Mouse (Mus musculus) hindbrain, embryonic 13.5 days (tissue): ENCODE measurements at regions not wholly inside any gene's neighbourhood (a gene's known extent, or its start where the extent isn't known, plus 50 kb on each side); places are given as distances from the start of the nearest gene placed in this dataset.

Source experiments
- ATAC-seq: fragments of 200-750 bp; cut with Nextera tagmentation; 2 replicates; pipeline ENCODE4 v1.8.0; 2017; ENCODE audit warnings: moderate TSS enrichment; ENCODE audit not compliant: low FRiP score
- H3K27ac ChIP-seq: fragments of 300-500 bp; sonication (generic); 2 replicates; pipeline ENCODE4 v1.5.1; 2015; ENCODE audit warnings: inconsistent platforms, mild to moderate bottlenecking, moderate library complexity
- H3K27me3 ChIP-seq: fragments of 300-500 bp; sonication (generic); 2 replicates; pipeline ENCODE4 v1.6.1; 2015; ENCODE audit warnings: mild to moderate bottlenecking, inconsistent platforms
- H3K36me3 ChIP-seq: fragments of 300-500 bp; sonication (generic); 2 replicates; pipeline ENCODE4 v1.6.1; 2015; ENCODE audit warnings: mild to moderate bottlenecking, inconsistent platforms
- H3K4me1 ChIP-seq: fragments of 300-500 bp; sonication (generic); replicated peaks from 2 replicates; pipeline ENCODE4 v1.6.1; 2015; ENCODE audit warnings: inconsistent platforms
- H3K4me2 ChIP-seq: fragments of 300-500 bp; sonication (generic); 2 replicates; pipeline ENCODE4 v1.6.1; 2015; ENCODE audit warnings: inconsistent platforms, mild to moderate bottlenecking, moderate library complexity
- H3K4me3 ChIP-seq: fragments of 300-500 bp; sonication (generic); 2 replicates; pipeline ENCODE4 v1.5.1; 2015; ENCODE audit warnings: mild to moderate bottlenecking, inconsistent platforms
- H3K9ac ChIP-seq: fragments of 300-500 bp; sonication (generic); 2 replicates; pipeline ENCODE4 v1.6.1; 2015; ENCODE audit warnings: mild to moderate bottlenecking, inconsistent platforms
- H3K9me3 ChIP-seq: fragments of 300-500 bp; sonication (generic); 2 replicates; pipeline ENCODE4 v1.6.1; 2016; ENCODE audit warnings: inconsistent platforms
- WGBS: fragments of 180-500 bp; shearing (Covaris S2); methylation state at CpG from one replicate; pipeline ENCODE4 v1.1.7; 2015; 5-methylcytosine and 5-hydroxymethylcytosine counted together

DNA sequence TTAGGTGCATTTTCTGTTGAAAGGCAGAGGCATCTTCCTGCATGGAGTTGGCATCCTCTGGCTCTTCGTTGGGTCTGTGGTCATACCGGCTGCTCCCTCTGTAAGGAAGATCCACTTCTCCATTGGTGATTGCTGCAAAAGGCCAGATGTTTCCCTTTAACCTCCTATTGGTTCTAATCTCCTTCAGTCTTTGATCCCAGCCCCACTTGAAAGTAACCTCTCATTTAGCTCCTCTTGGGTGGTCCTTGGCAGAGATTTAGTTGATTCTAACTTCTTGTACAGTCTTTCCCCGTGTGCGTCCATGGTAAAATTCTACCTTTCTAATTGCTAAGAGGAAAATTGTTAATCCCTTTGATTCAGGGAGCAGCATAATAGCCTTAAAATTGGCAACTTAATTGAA lies 347.4 kb upstream of the Ddhd1 start:
- H3K4me1 ChIP-seq: no peaks in the 10 kb centered on the region
- no peak for ATAC-seq
- no peak overlapping the region for H3K27ac ChIP-seq
- WGBS: 77% methylated on average over 4 of the region's 4 CpGs
- H3K4me3 ChIP-seq: no peak overlapping the region
- no peak overlapping the region for H3K9ac ChIP-seq
- no peak overlapping the region for H3K4me2 ChIP-seq
- no peaks in the 10 kb centered on the region for H3K9me3 ChIP-seq
- H3K27me3 ChIP-seq: no peaks in the 10 kb centered on the region
- no peaks in the 10 kb centered on the region for H3K36me3 ChIP-seq

DNA sequence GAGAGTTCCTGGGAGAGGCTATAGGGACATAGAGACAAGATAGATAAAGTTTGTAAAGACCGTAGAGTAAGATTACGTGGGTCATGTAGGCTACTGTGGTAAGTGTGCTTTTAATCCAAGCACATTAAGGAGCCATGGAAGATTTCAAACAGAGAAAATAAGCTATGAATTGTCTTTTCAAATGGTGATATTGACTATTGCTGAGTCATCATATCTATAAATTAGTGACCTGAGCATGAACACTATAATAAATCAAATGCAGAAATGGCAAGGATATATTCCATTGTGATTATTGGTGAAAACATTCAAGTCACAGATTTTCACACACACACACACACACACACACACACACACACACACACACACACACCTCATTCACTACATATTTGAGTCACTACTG lies 355.3 kb upstream of the Ddhd1 start:
- no peak for ATAC-seq
- H3K9ac ChIP-seq: no peak overlapping the region
- 95% methylated on average over 2 of the region's 2 CpGs for WGBS
- H3K4me2 ChIP-seq: no peak overlapping the region
- H3K27me3 ChIP-seq: no peaks in the 10 kb centered on the region
- no peaks in the 10 kb centered on the region for H3K4me1 ChIP-seq
- H3K4me3 ChIP-seq: no peak overlapping the region
- no peak overlapping the region for H3K27ac ChIP-seq
- no peaks in the 10 kb centered on the region for H3K36me3 ChIP-seq
- H3K9me3 ChIP-seq: no peaks in the 10 kb centered on the region

DNA sequence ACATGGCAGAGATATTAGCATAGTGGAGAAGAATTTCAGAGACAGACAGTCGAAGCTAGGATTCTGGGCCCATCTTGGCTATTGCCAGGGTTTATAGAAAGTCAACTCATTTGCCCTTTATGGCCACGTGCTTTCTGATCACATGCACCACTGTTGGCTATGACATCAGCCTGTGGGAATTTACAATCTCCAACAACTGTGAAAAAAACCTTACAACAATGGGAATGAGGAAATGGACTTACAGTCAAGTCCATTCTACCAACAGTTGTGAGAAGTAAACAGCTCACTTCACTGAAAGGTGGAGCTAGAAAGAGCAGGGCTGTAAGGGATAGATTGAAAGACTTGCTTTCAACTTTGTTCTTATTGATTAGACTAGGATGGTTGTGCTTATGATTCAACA lies 356.1 kb upstream of the Ddhd1 start:
- no peak for ATAC-seq
- WGBS: 82% methylated on average over 2 of the region's 2 CpGs

DNA sequence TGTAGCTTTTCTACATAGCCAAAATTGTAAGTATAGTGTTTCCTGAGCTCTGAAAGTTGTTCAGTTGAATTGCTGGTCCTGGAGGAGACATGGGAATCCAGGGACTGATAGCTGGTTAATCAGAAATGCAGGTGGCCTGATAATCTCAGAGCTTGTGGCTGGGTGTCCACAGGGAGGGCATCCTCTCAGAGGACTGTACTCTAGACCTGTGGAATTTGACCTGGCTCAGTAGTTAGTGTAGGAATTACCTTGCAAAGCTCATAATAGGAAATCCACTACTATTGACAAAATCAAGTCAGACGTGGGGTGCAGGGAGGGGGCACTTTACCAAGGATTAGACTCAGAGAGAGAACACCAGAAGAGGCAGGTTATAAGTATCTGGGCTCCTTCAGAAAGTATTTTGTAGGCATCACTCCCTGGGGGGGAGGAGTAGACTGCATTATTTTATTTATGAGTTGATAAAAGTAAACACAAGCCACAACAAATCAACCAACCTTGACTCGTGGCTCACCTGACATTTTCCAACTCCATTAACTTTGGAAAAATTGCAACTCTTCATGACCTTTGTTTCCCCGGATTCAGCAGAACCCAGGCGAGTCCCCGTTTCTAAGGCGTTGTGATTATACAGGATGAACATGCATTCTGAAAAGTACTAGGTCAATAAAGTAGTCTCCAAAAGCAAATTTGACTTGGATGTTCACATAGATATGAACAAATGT lies 357.9 kb upstream of the Ddhd1 start:
- H3K4me2 ChIP-seq: no peak overlapping the region
- H3K36me3 ChIP-seq: no peaks in the 10 kb centered on the region
- no peaks in the 10 kb centered on the region for H3K27me3 ChIP-seq
- H3K9me3 ChIP-seq: no peaks in the 10 kb centered on the region
- no peak for ATAC-seq
- WGBS: 87% methylated on average over 6 of the region's 6 CpGs
- no peak overlapping the region for H3K9ac ChIP-seq
- no peak overlapping the region for H3K4me3 ChIP-seq
- no peaks in the 10 kb centered on the region for H3K4me1 ChIP-seq
- H3K27ac ChIP-seq: no peak overlapping the region

More for the DNA sequence above, 356.1 kb upstream of the Ddhd1 start:
- Histone ChIP-seq H3K27me3 (no peaks in the 10 kb centered on the region), H3K9ac (no peak overlapping the region), H3K9me3 (no peaks in the 10 kb centered on the region), H3K4me1 (no peaks in the 10 kb centered on the region), H3K27ac (no peak overlapping the region), H3K36me3 (no peaks in the 10 kb centered on the region), H3K4me3 (no peak overlapping the region), H3K4me2 (no peak overlapping the region)

DNA sequence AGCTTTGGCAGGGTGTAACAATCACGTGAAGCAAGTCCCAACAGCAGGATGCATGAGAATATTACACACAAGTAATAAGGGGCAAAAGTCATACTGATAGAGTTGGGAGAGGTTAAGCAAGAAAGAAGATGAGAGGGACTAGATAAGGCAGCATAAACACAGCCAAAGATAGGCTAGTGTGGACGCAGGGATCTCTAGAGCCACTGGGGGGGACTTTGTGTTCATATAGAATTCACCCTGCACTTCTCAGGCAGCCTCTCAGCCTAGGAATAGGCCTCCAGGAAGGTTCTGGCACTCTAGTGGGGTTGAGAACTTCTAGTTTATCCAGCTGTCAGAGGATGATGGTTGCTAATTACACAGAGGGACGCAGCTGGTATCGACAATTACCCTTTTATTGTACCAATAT lies 358.8 kb upstream of the Ddhd1 start:
- Histone ChIP-seq H3K4me2 (no peak overlapping the region), H3K4me1 (no peaks in the 10 kb centered on the region), H3K27ac (no peak overlapping the region), H3K4me3 (no peak overlapping the region), H3K27me3 (no peaks in the 10 kb centered on the region), H3K9ac (no peak overlapping the region), H3K36me3 (no peaks in the 10 kb centered on the region), H3K9me3 (no peaks in the 10 kb centered on the region)
- 77% methylated on average over 4 of the region's 4 CpGs for WGBS
- ATAC-seq: no peak

DNA sequence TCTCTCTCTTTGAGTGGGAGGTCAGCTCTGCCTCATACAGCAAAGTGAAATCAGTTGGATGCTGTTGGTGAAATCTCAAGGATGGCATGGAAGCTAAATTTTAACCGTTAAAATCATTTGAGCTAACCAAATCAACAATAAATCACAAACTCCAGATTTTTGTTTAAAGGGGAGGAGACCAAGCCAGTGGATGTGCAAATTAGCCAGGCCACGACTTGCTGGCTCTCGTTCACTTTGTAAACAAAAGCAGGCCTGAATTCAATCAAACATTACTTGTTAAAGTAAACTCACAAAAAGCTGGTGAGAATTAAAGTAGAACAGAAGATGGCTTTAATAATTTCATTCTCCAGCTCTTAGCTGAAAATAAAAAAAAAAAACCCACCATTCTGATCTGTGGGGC lies 359.3 kb upstream of the Ddhd1 start:
- H3K9ac ChIP-seq: no peak overlapping the region
- H3K4me1 ChIP-seq: no peaks in the 10 kb centered on the region
- no peaks in the 10 kb centered on the region for H3K27me3 ChIP-seq
- H3K36me3 ChIP-seq: no peaks in the 10 kb centered on the region
- 67% methylated on average over 3 of the region's 3 CpGs for WGBS
- no peak overlapping the region for H3K4me3 ChIP-seq
- ATAC-seq: no peak
- no peaks in the 10 kb centered on the region for H3K9me3 ChIP-seq
- H3K4me2 ChIP-seq: no peak overlapping the region
- no peak overlapping the region for H3K27ac ChIP-seq

DNA sequence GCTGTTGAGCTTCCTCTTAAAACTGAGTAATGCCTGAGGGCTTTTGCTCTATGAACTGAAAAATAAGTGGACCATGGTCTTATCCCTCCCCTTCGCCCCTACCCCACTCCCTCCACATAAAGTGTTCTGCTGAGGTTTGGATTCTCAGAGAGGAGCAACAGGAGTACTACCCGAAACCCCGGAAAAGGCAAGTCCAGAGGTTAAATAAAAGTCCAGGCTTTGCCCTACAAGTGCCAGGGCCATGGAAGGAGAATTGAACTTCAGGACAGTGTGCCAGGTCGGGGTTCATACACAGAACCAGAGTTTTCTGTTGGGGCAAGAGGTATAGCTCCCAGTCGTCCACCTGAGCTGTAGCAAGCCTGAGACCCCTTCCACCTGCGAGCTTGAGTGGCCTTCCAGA lies 360.0 kb upstream of the Ddhd1 start:
- no peaks in the 10 kb centered on the region for H3K36me3 ChIP-seq
- no peak for ATAC-seq
- no peak overlapping the region for H3K27ac ChIP-seq
- no peaks in the 10 kb centered on the region for H3K27me3 ChIP-seq
- H3K9me3 ChIP-seq: no peaks in the 10 kb centered on the region
- WGBS: 86% methylated on average over 6 of the region's 6 CpGs
- H3K4me1 ChIP-seq: no peaks in the 10 kb centered on the region
- H3K4me2 ChIP-seq: no peak overlapping the region
- H3K9ac ChIP-seq: no peak overlapping the region
- no peak overlapping the region for H3K4me3 ChIP-seq

DNA sequence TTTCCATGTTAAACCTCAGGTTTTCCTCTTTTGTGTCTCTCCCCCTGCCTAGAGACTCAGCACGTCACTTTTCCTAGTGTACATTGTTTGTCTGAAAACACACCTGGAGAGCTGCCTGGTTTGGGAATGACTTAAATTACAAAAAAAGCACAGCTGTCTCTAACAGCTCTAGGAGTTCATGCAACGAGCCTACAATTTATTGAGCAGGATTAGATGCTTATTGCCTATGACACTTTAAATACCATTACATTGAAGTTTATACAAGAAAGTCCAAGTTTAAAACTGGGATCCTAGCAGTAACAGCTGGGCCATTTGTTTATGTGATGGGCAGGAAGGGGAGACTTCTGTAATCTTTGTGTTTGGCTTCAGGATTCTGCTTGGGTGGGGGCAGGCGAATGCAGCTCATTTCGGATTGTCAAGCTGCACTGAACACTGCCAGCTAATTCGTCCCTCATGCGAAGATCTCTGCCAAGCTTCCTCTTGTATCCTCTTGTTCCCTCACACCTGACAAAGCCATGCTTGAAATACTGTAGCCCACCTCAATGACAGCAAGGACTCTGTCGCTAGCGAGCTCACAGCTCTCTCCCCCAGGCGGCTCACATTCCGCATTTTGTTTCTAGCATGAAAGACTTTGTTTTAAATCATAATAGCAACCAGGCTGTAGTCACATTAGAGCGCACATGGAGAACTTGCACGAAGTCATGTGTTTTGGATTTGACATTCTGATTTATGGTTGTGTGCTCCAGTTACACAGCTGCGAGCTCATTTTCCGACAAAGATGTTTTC lies 359.8 kb upstream of the Gm15217 start:
- Histone ChIP-seq H3K27me3 (no peaks in the 10 kb centered on the region), H3K4me3 (no peak overlapping the region), H3K9ac (no peak overlapping the region), H3K9me3 (no peaks in the 10 kb centered on the region), H3K27ac (no peak overlapping the region), H3K4me1 (no peaks in the 10 kb centered on the region), H3K4me2 (no peak overlapping the region), H3K36me3 (no peaks in the 10 kb centered on the region)
- WGBS: 61% methylated on average over 14 of the region's 14 CpGs
- ATAC-seq: no peak

DNA sequence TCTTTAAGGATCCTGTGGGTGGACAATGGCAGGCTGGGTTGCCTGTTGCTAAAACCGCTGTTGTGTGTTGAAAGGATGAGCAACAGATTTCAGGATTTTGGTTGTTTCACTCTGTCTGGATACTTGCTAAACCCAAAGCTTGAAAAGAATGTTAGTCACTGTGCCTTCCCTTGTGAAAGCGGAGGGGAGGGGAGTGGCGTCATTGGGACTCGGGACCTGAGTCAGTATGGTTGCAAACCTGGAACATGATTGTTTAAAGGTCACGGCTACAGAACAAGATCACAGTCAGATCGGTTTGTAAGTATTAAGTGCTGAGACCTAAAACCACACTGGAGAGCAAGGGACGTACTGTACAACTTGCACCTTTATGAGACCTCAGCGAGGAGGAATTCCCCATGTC lies 344.9 kb upstream of the Gm15217 start:
- Histone ChIP-seq H3K4me3 (no peak overlapping the region), H3K4me2 (no peak overlapping the region), H3K4me1 (no peaks in the 10 kb centered on the region), H3K9ac (no peak overlapping the region), H3K27me3 (no peaks in the 10 kb centered on the region), H3K27ac (no peak overlapping the region), H3K9me3 (no peaks in the 10 kb centered on the region), H3K36me3 (no peaks in the 10 kb centered on the region)
- no peak for ATAC-seq
- 93% methylated on average over 8 of the region's 8 CpGs for WGBS

DNA sequence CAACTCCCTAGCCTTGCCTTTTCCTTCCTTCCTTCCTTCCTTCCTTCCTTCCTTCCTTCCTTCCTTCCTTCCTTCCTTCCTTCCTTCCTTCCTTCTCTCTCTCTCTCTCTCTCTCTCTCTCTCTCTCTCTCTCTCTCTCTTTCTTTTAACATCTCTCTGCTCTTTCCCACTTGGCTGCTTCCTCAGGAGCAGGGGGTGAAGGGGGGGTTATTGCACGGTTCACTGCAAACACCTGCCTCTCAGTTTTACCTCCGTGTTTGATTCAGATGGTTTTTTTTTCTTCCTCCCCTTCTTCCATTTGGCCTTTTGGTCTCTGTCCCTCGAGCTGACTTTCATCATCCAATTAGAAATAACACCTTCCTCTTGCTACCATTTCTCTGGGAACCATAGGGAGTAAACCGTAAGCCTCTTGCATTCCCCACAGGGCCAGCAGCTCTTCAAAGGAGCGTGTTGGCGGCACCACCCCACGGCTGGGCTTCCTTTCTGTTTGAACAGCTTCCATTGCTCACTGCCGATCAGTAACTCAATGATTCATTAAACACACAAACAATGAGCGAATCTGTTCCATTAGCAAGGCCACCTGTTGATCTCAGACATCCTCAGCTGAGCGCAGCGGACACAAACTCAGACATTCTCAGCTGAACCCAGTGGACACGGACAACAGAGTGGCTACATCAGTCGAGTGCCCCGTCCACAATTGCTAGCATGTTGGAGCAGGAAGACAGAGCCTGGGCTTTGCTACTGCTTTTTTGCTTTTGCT lies 318.4 kb upstream of the Gm15217 start:
- no peaks in the 10 kb centered on the region for H3K36me3 ChIP-seq
- H3K9ac ChIP-seq: no peak overlapping the region
- peak overlapping the region; percentile 50 for H3K4me2 ChIP-seq
- no peaks in the 10 kb centered on the region for H3K9me3 ChIP-seq
- H3K4me3 ChIP-seq: peak overlapping the region; percentile 25
- 17% methylated on average over 14 of the region's 14 CpGs for WGBS
- no peaks in the 10 kb centered on the region for H3K27me3 ChIP-seq
- H3K27ac ChIP-seq: no peak overlapping the region
- peaks cover 8% of the 10 kb centered on the region for H3K4me1 ChIP-seq
- ATAC-seq: no peak

DNA sequence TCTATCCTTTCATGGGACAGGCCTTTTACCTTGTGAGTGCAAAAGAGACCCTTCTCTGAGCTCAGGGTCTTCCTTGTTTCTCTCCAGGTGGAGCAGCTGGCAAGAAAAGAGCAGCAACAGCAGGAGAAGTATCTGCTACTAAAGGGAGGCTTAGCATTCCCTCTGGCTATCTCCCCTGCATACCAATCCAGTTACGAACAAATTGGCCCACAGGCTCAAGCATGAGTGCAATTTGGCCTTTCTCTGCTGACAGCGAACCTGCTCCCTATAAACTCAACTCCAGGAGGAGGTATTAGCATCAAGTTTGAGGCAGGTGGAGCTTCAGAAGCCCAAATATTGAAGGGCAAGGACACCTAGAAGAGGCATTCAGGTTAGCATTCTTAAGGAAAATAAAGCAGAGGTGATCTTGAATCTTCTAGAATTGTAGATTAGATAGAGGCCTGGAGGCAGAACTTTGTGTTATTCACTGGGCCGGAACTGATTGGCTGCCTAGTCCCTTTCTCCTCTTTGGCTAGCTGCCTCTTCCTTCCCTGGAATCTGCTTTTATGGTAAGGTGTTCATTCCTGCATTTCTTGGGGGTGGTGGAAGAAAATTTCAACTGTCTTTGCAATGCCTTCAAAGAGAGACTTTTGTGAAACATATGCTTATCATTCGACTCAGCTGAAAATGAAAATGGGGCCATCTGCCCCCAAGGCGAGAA lies 312.0 kb upstream of the Gm15217 start:
- H3K36me3 ChIP-seq: no peaks in the 10 kb centered on the region
- no peaks in the 10 kb centered on the region for H3K4me1 ChIP-seq
- no peak overlapping the region for H3K4me3 ChIP-seq
- no peak overlapping the region for H3K4me2 ChIP-seq
- WGBS: 78% methylated on average over 5 of the region's 5 CpGs
- no peaks in the 10 kb centered on the region for H3K27me3 ChIP-seq
- no peak overlapping the region for H3K27ac ChIP-seq
- no peak overlapping the region for H3K9ac ChIP-seq
- no peaks in the 10 kb centered on the region for H3K9me3 ChIP-seq
- ATAC-seq: no peak

DNA sequence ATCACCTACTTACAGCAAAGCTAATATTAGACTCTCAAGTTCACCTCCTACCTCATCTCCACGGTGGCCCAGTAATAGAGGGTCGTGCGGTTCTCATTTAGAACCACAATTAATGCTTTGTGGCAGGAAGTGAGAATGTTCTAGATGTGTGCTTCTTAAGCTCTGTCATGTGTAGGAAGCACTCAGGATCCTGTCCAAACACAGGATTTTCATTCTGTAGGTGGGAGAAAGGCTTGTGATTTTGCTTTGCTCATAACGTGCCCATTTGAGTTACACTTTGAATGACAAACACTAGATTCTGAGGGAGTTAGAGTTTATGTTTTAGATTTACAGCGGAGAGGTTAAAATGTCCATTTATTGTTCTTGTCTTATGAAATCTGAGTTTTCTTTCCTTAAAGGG lies 308.0 kb upstream of the Gm15217 start:
- no peak overlapping the region for H3K9ac ChIP-seq
- H3K36me3 ChIP-seq: no peaks in the 10 kb centered on the region
- H3K9me3 ChIP-seq: no peaks in the 10 kb centered on the region
- 89% methylated on average over 5 of the region's 5 CpGs for WGBS
- no peak overlapping the region for H3K4me3 ChIP-seq
- H3K4me2 ChIP-seq: no peak overlapping the region
- H3K27ac ChIP-seq: no peak overlapping the region
- no peak for ATAC-seq
- H3K27me3 ChIP-seq: no peaks in the 10 kb centered on the region
- H3K4me1 ChIP-seq: no peaks in the 10 kb centered on the region
